12 mouse cellular contexts compared by ENCODE assay signal in genomic region chr1:183793913-183794445, GRCm38 (mm10).
DNase-seq lines count a peak whose midpoint lies in the region; ATAC-seq lines count a peak whose summit lies in the region.
"Had no signal": no experiment of that assay in that cellular context is flagged by ENCODE, and none has a peak within 500 bp of the region (broad histone marks: within the 10 kb centered on the region; RNA-seq: fewer than 3 reads in every experiment).

No protein-coding gene starts in this region.

- H3K27me3 ChIP-seq in lung, embryonic 16.5 days (ENCODE audit: control insufficient read depth, insufficient read depth, low read depth, low read length), result no peaks in the 10 kb centered on the region
- no peaks in the 10 kb centered on the region for H3K27me3 ChIP-seq in embryonic facial prominence, embryonic 10.5 days (replicated peaks; ENCODE audit: low read depth, poor library complexity, severe bottlenecking)
- H3K27me3 ChIP-seq: megakaryocyte, embryonic 14.5 days; Patski had no signal

- 8% methylated on average over 8 of the region's 8 CpGs for WGBS in lung, embryonic 16.5 days
- WGBS in embryonic facial prominence, embryonic 10.5 days, result 54% methylated on average over 8 of the region's 8 CpGs

- ATAC-seq in frontal cortex, adult (ENCODE audit: low TSS enrichment), result peak; percentile 65
- peak; percentile 20; the same call in 1 of the 2 replicates for ATAC-seq in lung, embryonic 16.5 days (ENCODE audit: low read depth)
- ATAC-seq in megakaryocyte progenitor cell, adult 5-6 weeks (replicated peaks; ENCODE audit: poor library complexity), result no peak
- ATAC-seq: Patski had no signal

- H3K9me3 ChIP-seq in lung, embryonic 16.5 days (ENCODE audit: control insufficient read depth, low read length), result no peaks in the 10 kb centered on the region
- 0 out of 2 replicates have a peak, but pooled peaks cover 3% of the 10 kb centered on the region for H3K9me3 ChIP-seq in embryonic facial prominence, embryonic 10.5 days

- peaks cover 9% of the 10 kb centered on the region for H3K4me1 ChIP-seq in lung, embryonic 16.5 days (replicated peaks; ENCODE audit: control insufficient read depth, insufficient read depth, low read length)
- H3K4me1 ChIP-seq in embryonic facial prominence, embryonic 10.5 days, result peaks cover 14% of the 10 kb centered on the region; the same call in 1 of the 2 replicates

- H3K9ac ChIP-seq in lung, embryonic 16.5 days (ENCODE audit: low read length), result no peak overlapping the region

- no peaks in the 10 kb centered on the region for H3K36me3 ChIP-seq in lung, embryonic 16.5 days (ENCODE audit: control insufficient read depth, insufficient read depth, low read length)
- no peaks in the 10 kb centered on the region for H3K36me3 ChIP-seq in embryonic facial prominence, embryonic 10.5 days (replicated peaks)

- H3K4me2 ChIP-seq in lung, embryonic 16.5 days (ENCODE audit: low read depth, low read length), result no peak overlapping the region

- H3K27ac ChIP-seq in lung, embryonic 16.5 days (ENCODE audit: low read length), result no peak overlapping the region
- H3K27ac ChIP-seq in embryonic facial prominence, embryonic 10.5 days (replicated peaks), result no peak overlapping the region

- H3K4me3 ChIP-seq in lung, embryonic 16.5 days (ENCODE audit: low read length), result no peak overlapping the region
- no peak overlapping the region for H3K4me3 ChIP-seq in embryonic facial prominence, embryonic 10.5 days

- no peak for DNase-seq in frontal cortex, postnatal 25 days (ENCODE audit: low spot score in 2 of 2)
- DNase-seq in lung, postnatal 36 days, result no peak
- DNase-seq in embryonic facial prominence, embryonic 10.5 days (ENCODE audit: low spot score), result peak; percentile 19
- peak; percentile 8 for DNase-seq in layer of hippocampus, adult 9-11 months
- no peak for DNase-seq in T-cell, adult 2 months (ENCODE audit: low spot score)
- DNase-seq: gastrocnemius, postnatal 14 days; kidney, adult 8-10 months had no signal

Comparison
In these comparisons a context has a peak if more than half of its experiments do, and no peak if none do; other contexts are left out.
1. DNase-seq: peak in embryonic facial prominence, embryonic 10.5 days (single experiment) and layer of hippocampus, adult 9-11 months (single experiment); none in frontal cortex, postnatal 25 days (0 of 2), lung, postnatal 36 days (single experiment) and T-cell, adult 2 months (single experiment).